Mouse (Mus musculus) lung, adult 18-20 months (tissue): ENCODE measurements at regions not wholly inside any gene's neighbourhood (a gene's known extent, or its start where the extent isn't known, plus 50 kb on each side); places are given as distances from the start of the nearest gene placed in this dataset.
"Not testable (repeated sequence)": the region's sequence is repeated elsewhere in the genome, so short reads cannot be mapped to it uniquely, and the experiment has no call there.

Experiments
- DNase-seq, 2 experiments: peaks; one replicate each; pipeline ENCODE4 v3.0.0; 2022; ENCODE audit warnings: mixed read lengths in 2 of 2

DNA sequence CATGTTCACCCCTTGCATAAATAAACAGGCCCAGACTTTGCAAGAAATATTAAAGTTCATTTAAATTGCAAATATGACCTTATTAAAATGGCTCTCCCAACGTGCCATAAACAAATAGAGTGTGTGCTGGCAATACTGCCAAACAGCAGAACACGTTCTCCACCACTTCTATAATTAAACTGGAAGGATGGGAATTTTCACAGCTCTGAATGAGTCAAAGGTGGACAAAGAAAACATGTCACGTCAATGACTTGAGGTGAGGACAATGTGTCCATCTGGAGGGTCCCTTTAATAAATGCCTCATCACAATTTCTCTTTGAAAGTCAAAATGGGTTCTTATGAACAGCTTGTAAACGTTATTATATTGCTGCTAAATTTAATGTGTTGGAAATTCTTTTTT is 114.8 kb downstream of the Galc start:
- no peak for DNase-seq

- no peak for DNase-seq
Observed at GRCm38 (mm10) chr12:98143170-98143569, 116.1 kb downstream of the Galc start.

DNA sequence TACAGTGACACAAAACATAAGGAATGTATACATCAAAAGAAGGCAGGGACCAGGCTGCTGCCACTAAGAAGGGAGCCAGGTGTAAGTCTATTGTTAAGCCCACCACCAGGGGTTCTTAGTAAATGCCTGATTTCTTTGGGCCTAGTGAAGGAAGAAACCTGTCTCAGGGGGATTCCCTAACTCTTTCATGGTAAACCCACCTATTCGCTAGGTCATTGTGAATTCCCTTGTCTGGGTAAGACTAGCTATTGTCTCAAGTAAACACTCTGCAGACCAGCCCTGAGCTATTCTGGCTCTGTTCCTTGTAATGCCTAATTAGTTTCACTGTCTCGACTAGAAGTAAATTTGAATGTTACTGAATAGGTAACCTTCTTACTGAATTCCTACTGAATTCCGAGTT is 119.4 kb downstream of the Galc start:
- not testable (repeated sequence) for DNase-seq

- DNase-seq: no peak
Observed at GRCm38 (mm10) chr12:98131276-98131675, 128.0 kb downstream of the Galc start.

GRCm38 (mm10) chr12:98123541-98123940 is 135.7 kb downstream of the Galc start:
- no peak for DNase-seq

DNA sequence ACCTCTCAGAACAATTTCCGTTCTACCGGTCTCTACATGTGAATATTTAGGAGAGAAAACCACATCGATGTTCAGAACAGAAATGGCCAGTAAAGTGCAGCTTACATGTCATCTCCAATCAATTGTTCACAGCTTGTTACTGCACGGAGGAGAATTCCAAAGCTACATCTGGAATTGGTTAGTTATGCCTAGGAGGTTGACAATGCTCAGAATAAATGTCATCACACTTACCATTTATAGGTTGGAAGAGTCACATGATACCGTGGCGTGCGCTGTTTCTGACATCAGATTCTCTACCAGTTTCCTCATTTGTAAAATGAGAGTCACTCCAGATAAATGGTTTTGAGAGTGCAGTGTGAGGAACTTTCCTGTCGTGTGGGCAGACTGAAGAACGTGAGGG is 151.2 kb downstream of the Galc start:
- no peak for DNase-seq

DNA sequence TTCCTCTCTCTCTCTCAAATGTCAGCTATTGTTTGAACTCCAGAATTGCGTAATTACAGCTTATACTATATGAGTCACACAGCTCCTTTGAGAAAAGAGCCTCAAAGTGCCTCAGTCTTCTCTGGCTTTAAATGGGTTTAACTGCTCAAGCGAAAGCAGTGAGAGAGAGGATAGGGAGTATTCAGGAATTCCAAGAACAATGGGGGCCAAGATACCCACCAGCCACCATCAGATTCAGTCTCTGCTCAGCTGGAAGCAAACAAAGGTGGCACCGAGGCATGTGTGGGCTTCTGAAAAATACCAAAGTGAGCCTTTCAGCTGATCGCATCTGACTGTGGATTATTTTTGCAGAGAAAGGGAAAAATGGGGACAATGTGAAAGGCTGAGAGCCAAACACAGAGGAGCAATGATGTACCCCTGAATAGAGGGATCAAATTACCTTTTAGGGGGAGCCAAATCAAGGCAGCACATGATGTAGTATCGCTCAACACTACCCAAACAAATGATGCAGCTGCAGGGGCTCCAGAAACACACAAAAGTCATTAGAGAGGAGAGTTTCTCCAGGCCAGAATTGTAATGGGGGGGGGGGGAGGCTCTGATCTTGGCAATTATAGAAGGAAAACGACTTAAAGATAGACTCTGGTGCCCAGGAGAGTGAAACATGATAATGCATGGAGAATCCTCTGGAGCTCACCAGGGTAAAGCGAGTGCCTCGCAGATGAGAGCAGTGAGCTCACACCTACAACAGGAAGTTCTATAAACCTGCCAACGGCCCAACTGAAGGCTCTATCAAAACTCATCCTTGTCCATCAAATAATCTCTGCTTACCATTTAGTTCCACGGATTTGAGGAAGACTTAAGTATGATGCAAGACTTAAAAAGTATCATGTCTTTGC is 152.2 kb downstream of the Galc start:
- no peak for DNase-seq

DNA sequence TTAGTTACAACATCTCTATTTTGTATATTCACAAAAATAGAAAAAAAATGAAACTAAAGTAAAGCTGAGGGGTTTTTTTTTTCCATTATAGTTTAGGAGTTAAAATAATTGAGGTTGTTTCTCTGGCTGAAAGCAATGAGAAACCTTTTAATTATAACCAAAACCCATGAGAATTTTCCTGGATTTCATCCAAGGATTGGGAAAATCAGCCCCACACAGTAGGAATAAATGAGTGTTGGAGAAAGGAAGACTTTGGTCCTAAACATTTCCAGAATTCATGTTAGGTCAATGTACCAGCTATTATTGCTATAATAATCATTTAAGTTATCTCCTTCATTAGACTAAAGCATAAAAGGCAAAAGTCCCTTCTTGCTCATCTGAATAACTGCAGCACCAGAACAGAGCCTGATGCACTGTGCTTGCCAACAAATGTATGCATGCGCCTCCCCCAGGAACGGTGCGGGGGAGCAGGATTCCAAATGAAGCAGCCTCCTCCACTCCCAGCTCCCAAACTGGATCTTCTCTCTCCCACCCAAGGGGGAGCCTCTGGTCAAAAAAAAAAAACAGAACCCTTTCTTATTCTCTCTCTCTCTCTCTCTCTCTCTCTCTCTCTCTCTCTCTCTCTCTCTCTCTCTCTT is 153.0 kb downstream of the Galc start:
- DNase-seq: no peak

GRCm38 (mm10) chr12:98105749-98106148 is 153.5 kb downstream of the Galc start:
- DNase-seq: no peak

DNA sequence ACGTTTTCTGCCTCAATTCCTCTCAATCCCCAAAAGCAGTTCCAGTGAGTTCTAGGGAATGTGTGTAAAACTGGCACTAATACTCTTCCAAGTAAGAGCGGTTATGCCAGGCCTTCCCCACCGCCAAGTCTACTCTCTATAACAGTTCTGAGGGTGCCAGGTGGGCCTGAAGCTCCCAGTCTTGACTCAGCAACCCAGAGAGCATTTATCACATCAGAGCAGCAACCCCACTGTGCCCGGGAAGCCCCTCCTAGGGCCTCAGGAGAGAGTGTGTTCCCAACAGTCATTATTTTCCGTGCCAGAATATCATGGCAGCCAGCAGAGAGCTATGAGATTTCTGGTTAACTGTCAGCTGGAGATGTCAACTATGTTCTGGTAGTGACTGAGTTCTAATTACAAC is 169.1 kb downstream of the Galc start:
- no peak for DNase-seq

GRCm38 (mm10) chr12:98078351-98078750 is 180.9 kb downstream of the Galc start:
- DNase-seq: no peak

DNA sequence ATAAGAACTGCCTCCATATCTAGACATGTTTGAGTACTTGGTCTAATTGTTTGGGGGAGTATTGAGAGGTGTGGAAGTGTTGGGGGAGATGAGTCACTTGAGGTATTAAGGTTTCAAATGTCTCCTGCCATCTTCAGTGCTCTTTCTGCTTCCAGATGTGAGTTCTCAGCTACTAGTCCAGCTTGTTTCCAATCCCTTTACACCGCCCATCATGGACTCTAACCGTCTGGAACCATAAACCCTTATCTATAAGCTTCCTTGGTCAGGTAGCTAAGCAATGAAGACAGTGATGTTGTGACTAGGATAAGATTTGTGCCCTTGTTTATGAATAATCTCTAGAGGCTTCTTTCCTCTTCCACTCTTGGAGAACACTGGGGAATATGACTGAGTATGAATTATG is 183.7 kb downstream of the Galc start:
- no peak for DNase-seq

DNA sequence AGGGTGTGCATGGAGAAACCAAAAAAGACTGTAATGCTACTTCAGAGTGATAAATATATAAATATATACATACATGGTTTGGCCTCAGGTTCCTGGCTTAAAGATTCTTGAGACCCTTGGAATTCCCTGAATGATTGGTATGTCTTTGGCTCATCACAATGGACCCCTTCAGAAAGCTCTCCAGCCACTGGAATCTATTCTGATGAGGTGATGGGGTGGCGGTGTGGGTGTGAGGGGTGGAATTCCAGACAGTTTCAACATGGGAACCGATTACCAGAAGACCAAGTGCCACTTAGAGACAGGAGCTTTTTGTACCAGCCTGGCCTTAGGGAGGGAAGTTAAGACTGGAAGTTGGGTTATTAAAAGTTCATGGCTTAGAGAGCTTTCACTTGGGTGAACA is 190.1 kb downstream of the Galc start:
- no peak for DNase-seq

DNA sequence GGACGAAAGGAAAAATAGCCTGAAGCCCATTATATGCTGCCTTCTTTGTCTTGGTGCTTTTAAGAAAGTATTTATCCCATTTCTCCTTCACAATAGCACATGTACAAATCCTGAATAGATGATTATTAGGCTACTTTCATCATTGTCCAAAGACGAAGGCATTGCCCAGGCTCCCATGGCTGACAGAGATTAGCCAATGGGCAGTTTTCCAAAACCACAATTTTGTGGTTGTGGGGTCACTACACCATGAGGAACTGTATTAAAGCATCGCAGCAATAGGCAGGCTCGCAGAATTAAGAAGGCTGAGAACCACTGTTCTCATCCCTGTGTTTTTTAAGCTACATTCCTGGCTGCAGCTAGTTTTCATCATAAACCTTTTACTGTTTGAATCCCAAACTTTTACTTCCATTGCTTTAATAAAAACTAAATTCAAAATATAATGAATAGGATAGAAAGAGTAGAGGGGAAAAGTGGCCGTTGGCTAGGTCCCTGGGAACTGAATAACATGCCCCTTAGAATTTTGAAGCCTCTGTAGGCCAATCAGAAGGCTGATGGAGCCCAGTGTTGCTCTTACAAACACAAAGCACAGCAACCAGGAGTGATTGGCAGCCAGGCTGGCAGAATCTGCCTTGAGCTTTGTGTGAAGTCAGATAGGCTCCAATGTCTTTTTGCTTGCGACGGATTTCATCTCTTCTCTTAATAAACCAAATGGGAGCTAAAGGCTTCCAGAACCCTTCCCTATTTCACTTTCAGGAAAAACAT is 199.7 kb downstream of the Galc start:
- no peak for DNase-seq

DNA sequence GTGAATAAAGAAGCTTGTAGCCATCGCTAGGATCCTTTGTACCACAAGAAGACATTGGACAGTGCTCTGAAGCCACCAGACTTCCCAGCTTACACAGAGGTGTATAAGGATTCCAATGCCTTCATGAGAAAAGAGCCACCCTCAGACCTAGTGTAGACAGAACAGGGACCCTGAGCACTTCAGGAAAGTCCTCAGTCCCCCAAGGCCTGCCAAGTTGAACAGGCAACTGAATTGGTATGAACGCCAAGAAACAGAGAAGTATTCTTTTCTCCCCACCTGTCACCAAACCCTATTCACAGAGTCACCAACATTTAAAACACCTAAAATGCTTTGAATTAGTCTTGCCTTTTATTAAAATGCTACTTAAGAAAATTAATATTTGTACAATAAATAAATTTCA is 200.3 kb downstream of the Galc start:
- no peak for DNase-seq

DNA sequence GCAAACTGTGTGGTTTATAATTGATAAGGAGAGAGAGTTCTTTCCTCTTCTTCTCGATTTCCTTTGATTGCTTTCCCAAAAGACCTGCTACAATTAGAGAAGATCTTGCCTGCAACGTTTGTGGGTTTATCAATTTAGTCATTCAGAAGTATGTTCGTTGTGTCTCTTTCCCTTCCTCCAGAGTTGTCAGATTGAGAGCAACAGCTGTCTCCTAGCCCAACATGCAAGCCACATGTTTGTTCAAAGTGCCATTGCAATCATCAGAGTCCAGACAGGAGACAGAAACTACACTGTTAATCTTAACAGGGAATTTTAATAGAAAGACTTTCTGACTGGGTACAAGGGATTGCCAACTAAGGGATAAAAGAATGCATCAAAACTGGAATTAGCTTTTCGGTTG is 208.3 kb downstream of the Galc start:
- DNase-seq: no peak

DNA sequence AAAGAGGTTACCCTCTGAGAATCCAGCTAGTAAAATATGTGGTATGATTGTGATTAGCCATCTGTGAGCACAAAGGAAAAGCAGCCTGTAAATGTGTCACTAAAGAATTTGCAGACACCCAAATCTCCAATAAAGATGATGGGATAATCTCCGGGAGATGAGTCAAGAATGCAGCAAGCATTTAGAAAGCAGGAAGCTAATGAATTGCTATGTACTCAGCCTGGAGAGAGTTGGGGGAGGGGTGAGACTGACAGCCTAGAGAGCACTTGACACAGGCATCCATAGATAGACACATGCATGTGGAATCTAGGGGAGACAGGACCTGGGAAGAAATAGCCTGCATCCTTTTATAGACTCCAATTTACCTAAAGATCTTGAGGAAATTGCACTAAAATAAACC is 208.8 kb downstream of the Galc start:
- no peak for DNase-seq

GRCm38 (mm10) chr12:98050057-98050456 is 209.2 kb downstream of the Galc start:
- DNase-seq: no peak

GRCm38 (mm10) chr12:98047765-98048164 is 211.5 kb downstream of the Galc start:
- DNase-seq: no peak

- no peak for DNase-seq
Observed at GRCm38 (mm10) chr12:98046459-98047440, 212.5 kb downstream of the Galc start.

- no peak for DNase-seq
Observed at GRCm38 (mm10) chr12:98045784-98046458, 213.3 kb downstream of the Galc start.

- no peak for DNase-seq
Observed at GRCm38 (mm10) chr12:98043436-98043835, 215.8 kb downstream of the Galc start.
